Mouse (Mus musculus) CH12.LX (cell line): Measurements from ENCODE around the gene Arrb1.

Source experiments
- CTCF ChIP-seq, 2 experiments: IDR thresholded peaks in 1 of 2; conservative IDR thresholded peaks in 1 of 2; 2 replicates each; pipeline ENCODE4 v1.5.1; 2011 to 2012; ENCODE audit warnings: low read depth in 2 of 2, low read length in 2 of 2, improper control_type of control experiment in 1 of 2, inconsistent platforms in 1 of 2, mild to moderate bottlenecking in 1 of 2, moderate library complexity in 1 of 2
- EP300 ChIP-seq: IDR thresholded peaks from 2 replicates; pipeline ENCODE4 v1.6.1; 2011; ENCODE audit warnings: low read length, improper control_type of control experiment
- NELFE ChIP-seq: IDR thresholded peaks from 2 replicates; pipeline ENCODE4 v1.6.1; 2011; ENCODE audit warnings: low read depth, low read length, improper control_type of control experiment
- ZMIZ1 ChIP-seq: IDR thresholded peaks from 2 replicates; pipeline ENCODE4 v1.6.1; 2012; ENCODE audit warnings: low read depth, mild to moderate bottlenecking, inconsistent platforms, low read length, improper control_type of control experiment

GRCm38 (mm10) chr7:99500201-99500600 lies 35.1 kb upstream of the Arrb1 start:
- TF ChIP-seq EP300 (no peak), CTCF (conservative IDR thresholded peaks at IDR 0.05 in 1 of 2, IDR thresholded peaks at IDR 0.05 in 1 of 2; ENCODE audit: low read depth in 2 of 2, low read length in 2 of 2) (peak; percentile 63 to 98), NELFE (peak; percentile 59; the same call in 1 of the 2 replicates), ZMIZ1 (no peak)
